Mouse (Mus musculus): ENCODE data around the gene Isg20.

The Isg20 gene

GRCm38 (mm10) chr7:78912974-78913474 is at the start of gene Isg20:
Gene Isg20, plus strand, starts transcription at chr7:78913424.
- CTCF ChIA-PET, result interaction anchor here (0.7 kb wide), 1 partner anchor 133 kb away, joined by 3 read pairs; no protein-coding TSS in a partner anchor

- CTCF ChIA-PET, result no interaction called here
These were observed 49.3 kb upstream of the Isg20 start for GRCm38 (mm10) chr7:78863796-78864445.

GRCm38 (mm10) chr7:78864446-78864802 is 48.8 kb upstream of the Isg20 start:
- CTCF ChIA-PET, result no interaction called here

GRCm38 (mm10) chr7:78865212-78865949 is 47.8 kb upstream of the Isg20 start:
- CTCF ChIA-PET, result no interaction called here

GRCm38 (mm10) chr7:78868731-78869130 is 44.5 kb upstream of the Isg20 start:
- CTCF ChIA-PET, result interaction anchor here (0.6 to 0.8 kb wide), 2 partner anchors 20 to 177 kb away, joined by 4 read pairs; no protein-coding TSS in a partner anchor

- CTCF ChIA-PET, result no interaction called here
These were observed 40.9 kb upstream of the Isg20 start for GRCm38 (mm10) chr7:78872366-78872765.

- CTCF ChIA-PET, result no interaction called here
These were observed 40.4 kb upstream of the Isg20 start for GRCm38 (mm10) chr7:78872831-78873230.

GRCm38 (mm10) chr7:78881607-78882468 is 31.4 kb upstream of the Isg20 start:
- CTCF ChIA-PET, result no interaction called here

- CTCF ChIA-PET, result no interaction called here
These were observed 30.8 kb upstream of the Isg20 start for GRCm38 (mm10) chr7:78882469-78882837.

- CTCF ChIA-PET, result no interaction called here
These were observed 30.1 kb upstream of the Isg20 start for GRCm38 (mm10) chr7:78883016-78883725.

GRCm38 (mm10) chr7:78883726-78884060 is 29.5 kb upstream of the Isg20 start:
- CTCF ChIA-PET, result no interaction called here

- CTCF ChIA-PET, result interaction anchor here (0.7 kb wide), 1 partner anchor 43 kb away, joined by 6 read pairs; no protein-coding TSS in a partner anchor
These were observed 29.1 kb upstream of the Isg20 start for GRCm38 (mm10) chr7:78884139-78884538.

- CTCF ChIA-PET, result no interaction called here
These were observed 27.8 kb upstream of the Isg20 start for GRCm38 (mm10) chr7:78885404-78885803.

GRCm38 (mm10) chr7:78886496-78886895 is 26.7 kb upstream of the Isg20 start:
- CTCF ChIA-PET, result no interaction called here

GRCm38 (mm10) chr7:78887431-78887842 is 25.8 kb upstream of the Isg20 start:
- CTCF ChIA-PET, result no interaction called here

GRCm38 (mm10) chr7:78890641-78891040 is 22.6 kb upstream of the Isg20 start:
- CTCF ChIA-PET, result interaction anchor here (0.7 to 1.5 kb wide), 3 partner anchors 100 to 172 kb away, joined by 3 to 4 read pairs (median 3); no protein-coding TSS in a partner anchor

GRCm38 (mm10) chr7:78893917-78894316 is 19.3 kb upstream of the Isg20 start:
- CTCF ChIA-PET, result interaction anchor here (0.7 to 1.3 kb wide), 2 partner anchors 44 to 168 kb away, joined by 3 read pairs; no protein-coding TSS in a partner anchor

- CTCF ChIA-PET, result interaction anchor here (1.3 kb wide), 1 partner anchor 45 kb away, joined by 3 read pairs; no protein-coding TSS in a partner anchor
These were observed 18.1 kb upstream of the Isg20 start for GRCm38 (mm10) chr7:78895021-78895652.

- CTCF ChIA-PET, result no interaction called here
These were observed 17.4 kb upstream of the Isg20 start, which contains the start of gene Aen for GRCm38 (mm10) chr7:78895653-78896333. Gene Aen, plus strand, starts transcription at chr7:78895854.

- CTCF ChIA-PET, result no interaction called here
These were observed 15.7 kb upstream of the Isg20 start for GRCm38 (mm10) chr7:78897567-78897966.

Data from spleen, embryonic (tissue).